Mouse (Mus musculus) stomach, postnatal 0 days (tissue): ENCODE results near the gene Crim1.

Experiments
- CTCF ChIP-seq: IDR thresholded peaks from 2 replicates; pipeline ENCODE4 v1.5.1; 2016; ENCODE audit warnings: antibody characterized with exemption, low read depth, mild to moderate bottlenecking, moderate library complexity
- EP300 ChIP-seq: optimal IDR thresholded peaks from 2 replicates; pipeline ENCODE3; 2016; ENCODE audit warnings: antibody characterized with exemption

- TF ChIP-seq CTCF (no peak), EP300 (no peak)
Observed at GRCm38 (mm10) chr17:78209646-78210045, 9.6 kb downstream of the Crim1 start.
